ENCODE assay signal across 14 mouse cellular contexts in the genomic region with DNA sequence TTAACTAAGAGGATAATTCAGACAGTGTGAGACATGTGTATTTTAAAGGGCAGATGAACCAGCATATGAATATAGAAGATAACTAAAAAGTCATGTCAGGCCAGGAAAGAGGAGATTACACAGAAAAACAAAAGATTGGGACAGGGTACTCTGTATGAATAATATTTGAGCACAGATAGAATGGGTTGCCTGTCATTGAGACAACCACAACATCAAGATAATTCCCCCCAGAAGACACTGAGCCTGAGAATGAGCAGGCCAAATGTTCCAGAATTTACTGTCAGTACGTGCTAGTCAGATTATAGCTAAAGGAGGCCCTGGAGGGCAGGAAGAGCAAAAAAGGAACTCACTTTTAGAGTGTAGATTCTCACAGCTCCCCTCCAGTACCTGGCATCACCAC.
"Had no signal": no experiment of that assay in that cellular context is flagged by ENCODE, and none has a peak within 500 bp of the region (broad histone marks: within the 10 kb centered on the region; RNA-seq: fewer than 3 reads in every experiment).

No protein-coding gene starts in this region.

- H3K36me3 ChIP-seq: limb, embryonic 13.5 days; liver, embryonic 15.5 days; lung, embryonic 15.5 days; midbrain, embryonic 15.5 days; neural tube, embryonic 13.5 days had no signal

- H3K4me2 ChIP-seq: limb, embryonic 13.5 days; liver, embryonic 15.5 days; lung, embryonic 15.5 days; midbrain, embryonic 11.5 days; midbrain, embryonic 15.5 days; neural tube, embryonic 13.5 days had no signal

- H3K4me1 ChIP-seq: liver, embryonic 15.5 days had no signal

- H3K27ac ChIP-seq: layer of hippocampus, adult 2 months; limb, embryonic 13.5 days; liver, embryonic 15.5 days; lung, embryonic 15.5 days; midbrain, embryonic 15.5 days; neural tube, embryonic 13.5 days had no signal

- H3K9me3 ChIP-seq: limb, embryonic 13.5 days; liver, embryonic 15.5 days; lung, embryonic 15.5 days; midbrain, embryonic 15.5 days; neural tube, embryonic 13.5 days had no signal

- H3K4me3 ChIP-seq: layer of hippocampus, adult 2 months; limb, embryonic 13.5 days; liver, embryonic 15.5 days; lung, embryonic 15.5 days; midbrain, embryonic 15.5 days; neural tube, embryonic 13.5 days had no signal

- H3K9ac ChIP-seq: limb, embryonic 13.5 days; liver, embryonic 15.5 days; lung, embryonic 15.5 days; midbrain, embryonic 15.5 days; neural tube, embryonic 13.5 days had no signal

- DNase-seq: kidney, adult 8-10 months; kidney, postnatal 4 days; left cerebral cortex, postnatal 4 days; retina, postnatal 1 day; thymus, postnatal 36 days had no signal

- ATAC-seq: inflammation-experienced regulatory T-cells, adult 6 months; intestine, postnatal 0 days; midbrain, embryonic 15.5 days had no signal
